Mouse (Mus musculus) liver, embryonic 16.5 days (tissue): ENCODE measurements around the gene Pan3. TPM values are rescaled to one million over a fixed set of nuclear protein-coding genes. Genes with fewer than 3 reads are reported as not detected.

Experiments used
- ATAC-seq: fragments of 200-750 bp; cut with Nextera tagmentation; 2 replicates; pipeline ENCODE4 v1.8.0; 2017; ENCODE audit warnings: low read depth, mild to moderate bottlenecking, moderate number of reproducible peaks, moderate library complexity
- H3K27ac ChIP-seq: fragments of 300-500 bp; sonication (generic); 2 replicates; pipeline ENCODE4 v1.5.1; 2014; ENCODE audit warnings: mild to moderate bottlenecking, low read length
- H3K27me3 ChIP-seq: fragments of 300-500 bp; sonication (generic); 2 replicates; pipeline ENCODE4 v1.6.1; 2014; ENCODE audit warnings: low read depth, low read length, mixed read lengths; ENCODE audit not compliant: control insufficient read depth, insufficient read depth
- H3K36me3 ChIP-seq: fragments of 300-500 bp; sonication (generic); 2 replicates; pipeline ENCODE4 v1.6.1; 2014; ENCODE audit warnings: mild to moderate bottlenecking; ENCODE audit not compliant: control insufficient read depth, insufficient read depth
- H3K4me1 ChIP-seq: fragments of 300-500 bp; sonication (generic); 2 replicates; pipeline ENCODE4 v1.6.1; 2014; ENCODE audit warnings: low read depth, low read length, mixed read lengths; ENCODE audit not compliant: control insufficient read depth
- H3K4me2 ChIP-seq: fragments of 300-500 bp; sonication (generic); 2 replicates; pipeline ENCODE4 v1.6.1; 2014; ENCODE audit warnings: low read depth, low read length, mixed read lengths
- H3K4me3 ChIP-seq: fragments of 300-500 bp; sonication (generic); 2 replicates; pipeline ENCODE4 v1.5.1; 2014; ENCODE audit warnings: low read depth, mild to moderate bottlenecking, low read length
- H3K9ac ChIP-seq: fragments of 300-500 bp; sonication (generic); 2 replicates; pipeline ENCODE4 v1.6.1; 2014; ENCODE audit warnings: low read depth, low read length
- H3K9me3 ChIP-seq: fragments of 300-500 bp; sonication (generic); replicated peaks from 2 replicates; pipeline ENCODE4 v1.6.1; 2016; ENCODE audit warnings: low read length; ENCODE audit not compliant: control insufficient read depth
- WGBS: fragments of 180-500 bp; shearing (Covaris S2); extraction: QIAGEN DNeasy Blood & Tissue Kit; methylation state at CpG from one replicate; pipeline ENCODE4 v1.1.7; 2014; ENCODE audit not compliant: insufficient replicate concordance; 5-methylcytosine and 5-hydroxymethylcytosine counted together
- polyA plus RNA-seq: library from polyadenylated mRNA; unstranded; fragments of >200 nt; fragmentation: Nextera tagmentation; extraction: Ambion mirVana; gene quantifications from 2 replicates; pipeline ENCODE4 v1.2.1, GENCODE M21; 2015

Gene Pan3
- polyA plus RNA-seq, 1 experiment from 2014 or later, result 32.0 TPM

DNA sequence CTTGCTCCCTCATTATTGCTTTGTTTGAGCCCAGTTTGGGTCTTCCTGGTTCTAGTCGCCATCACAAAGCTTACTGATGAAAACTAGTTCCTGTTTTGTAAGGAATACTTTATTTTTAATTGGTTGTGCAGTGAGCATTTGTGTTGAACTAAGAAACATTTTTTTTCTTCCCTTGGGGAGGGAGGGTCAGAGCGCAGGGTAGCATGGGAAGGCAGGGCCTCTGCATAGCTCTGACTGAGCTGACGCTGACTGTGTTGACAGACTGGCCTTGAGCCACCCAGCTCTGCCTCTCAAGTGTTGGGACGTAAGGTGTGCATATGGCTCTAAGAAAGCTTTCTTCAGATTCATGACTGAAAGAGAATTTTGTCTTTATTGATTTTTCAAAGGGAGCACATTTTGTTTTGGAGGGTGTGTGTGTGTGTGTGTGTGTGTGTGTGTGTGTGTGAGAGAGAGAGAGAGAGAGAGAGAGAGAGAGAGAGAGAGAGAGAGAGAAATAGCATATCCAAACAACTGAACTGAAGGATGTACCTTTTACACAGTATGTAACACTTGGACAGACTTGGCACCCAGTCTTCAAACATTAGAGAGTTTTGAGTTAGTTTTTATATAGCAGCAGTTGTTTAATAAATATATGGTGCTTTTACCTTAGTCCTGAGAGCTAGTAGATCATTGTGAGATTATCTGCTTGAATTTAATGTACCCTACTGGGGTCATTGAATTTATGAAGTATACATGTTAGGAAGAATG is 30.0 kb downstream of the Pan3 start:
- Histone ChIP-seq H3K4me2 (no peak overlapping the region), H3K4me3 (no peak overlapping the region), H3K36me3 (peaks cover 5% of the 10 kb centered on the region), H3K4me1 (no peaks in the 10 kb centered on the region; the same call in 1 of the 2 replicates), H3K27ac (no peak overlapping the region), H3K27me3 (no peaks in the 10 kb centered on the region), H3K9me3 (no peaks in the 10 kb centered on the region), H3K9ac (no peak overlapping the region)
- no peak for ATAC-seq
- WGBS, result 70% methylated on average over 4 of the region's 4 CpGs

- no peaks in the 10 kb centered on the region for H3K27me3 ChIP-seq
- H3K4me3 ChIP-seq, result no peak overlapping the region
- WGBS, result 72% methylated on average over 3 of the region's 3 CpGs
- H3K36me3 ChIP-seq, result no peaks in the 10 kb centered on the region
- H3K9me3 ChIP-seq, result no peaks in the 10 kb centered on the region
- H3K4me2 ChIP-seq, result no peak overlapping the region
- H3K9ac ChIP-seq, result no peak overlapping the region
- ATAC-seq, result no peak
- H3K27ac ChIP-seq, result no peak overlapping the region
- no peaks in the 10 kb centered on the region; the same call in 1 of the 2 replicates for H3K4me1 ChIP-seq
These were observed 33.3 kb downstream of the Pan3 start for GRCm38 (mm10) chr5:147463251-147463650.

GRCm38 (mm10) chr5:147466361-147466760 is 36.4 kb downstream of the Pan3 start:
- Histone ChIP-seq H3K36me3 (peaks cover 4% of the 10 kb centered on the region; the same call in 1 of the 2 replicates), H3K9ac (no peak overlapping the region), H3K9me3 (no peaks in the 10 kb centered on the region), H3K4me2 (no peak overlapping the region), H3K4me3 (no peak overlapping the region), H3K27me3 (no peaks in the 10 kb centered on the region), H3K27ac (no peak overlapping the region), H3K4me1 (no peaks in the 10 kb centered on the region; the same call in 1 of the 2 replicates)
- no peak for ATAC-seq

DNA sequence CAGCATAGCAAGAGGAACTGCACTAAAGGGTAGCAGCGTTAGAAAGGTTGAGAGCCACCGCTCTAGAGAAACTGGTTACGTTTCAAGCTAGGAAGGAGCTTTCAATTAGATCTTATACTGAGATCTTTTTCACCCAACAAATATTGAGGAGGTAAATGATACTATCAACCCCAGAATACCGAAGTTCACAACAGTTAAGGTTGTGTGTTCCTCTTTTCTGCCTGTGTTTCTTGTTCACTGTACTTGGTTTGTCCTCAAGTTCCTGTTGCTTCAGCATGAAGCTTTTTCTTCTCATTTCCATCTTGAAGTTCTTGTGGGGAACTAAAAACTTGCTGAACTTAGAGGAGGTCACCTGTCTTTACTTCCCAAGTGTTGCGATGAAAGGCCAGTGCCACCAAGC is 41.2 kb downstream of the Pan3 start:
- no peaks in the 10 kb centered on the region for H3K9me3 ChIP-seq
- H3K4me3 ChIP-seq, result no peak overlapping the region
- H3K4me2 ChIP-seq, result no peak overlapping the region
- H3K4me1 ChIP-seq, result peaks cover 10% of the 10 kb centered on the region
- no peaks in the 10 kb centered on the region for H3K27me3 ChIP-seq
- H3K27ac ChIP-seq, result peak overlapping the region; percentile 24; the same call in 1 of the 2 replicates
- no peak overlapping the region for H3K9ac ChIP-seq
- ATAC-seq, result no peak
- H3K36me3 ChIP-seq, result peaks cover 6% of the 10 kb centered on the region; the same call in 1 of the 2 replicates
- 65% methylated on average over 5 of the region's 5 CpGs for WGBS

DNA sequence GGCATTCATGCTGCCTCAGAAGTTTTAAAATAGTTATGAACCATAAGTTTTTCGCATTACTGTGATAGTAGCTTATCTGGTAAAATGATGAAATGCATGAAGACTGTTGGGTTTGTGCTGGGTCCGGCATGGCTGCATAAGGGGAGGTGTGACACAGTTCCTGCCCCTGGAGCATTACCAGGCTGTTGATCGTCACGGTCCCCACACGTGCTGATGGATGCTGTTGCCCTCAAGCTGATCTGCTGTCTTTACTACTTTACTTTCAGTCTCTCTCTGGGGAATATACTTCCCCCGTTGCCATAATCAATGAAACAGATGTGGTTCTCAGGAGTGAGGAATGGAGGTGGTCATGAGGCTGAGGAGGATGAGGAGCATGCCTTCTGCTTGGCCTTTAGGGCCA is 43.1 kb downstream of the Pan3 start:
- no peak for ATAC-seq
- Histone ChIP-seq H3K9ac (no peak overlapping the region), H3K36me3 (peaks cover 6% of the 10 kb centered on the region; the same call in 1 of the 2 replicates), H3K27ac (no peak overlapping the region), H3K4me2 (no peak overlapping the region), H3K9me3 (no peaks in the 10 kb centered on the region), H3K4me1 (peaks cover 10% of the 10 kb centered on the region), H3K4me3 (no peak overlapping the region), H3K27me3 (no peaks in the 10 kb centered on the region)
- WGBS, result 77% methylated on average over 6 of the region's 6 CpGs

DNA sequence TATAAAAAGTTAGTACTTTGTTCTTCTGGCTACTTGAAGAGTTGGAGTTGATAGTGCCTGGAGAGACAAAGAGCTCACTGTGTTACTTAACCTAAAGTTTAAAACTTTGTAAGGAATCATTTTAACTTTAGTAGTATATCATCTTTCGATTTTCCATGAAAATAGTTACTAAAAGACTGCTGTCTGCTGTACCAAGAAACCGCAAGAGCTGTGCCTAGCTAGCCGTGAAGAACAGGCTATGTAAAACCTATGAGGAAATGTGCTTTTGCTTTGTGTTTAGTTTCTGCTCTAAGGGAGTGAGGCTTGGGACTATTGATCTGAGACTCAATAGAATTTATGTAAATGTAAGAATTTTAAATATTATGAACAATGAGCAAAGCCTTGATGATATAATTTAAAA is 43.9 kb downstream of the Pan3 start:
- WGBS, result 78% methylated on average over 3 of the region's 3 CpGs
- Histone ChIP-seq H3K9me3 (no peaks in the 10 kb centered on the region), H3K9ac (no peak overlapping the region), H3K4me3 (no peak overlapping the region), H3K27me3 (no peaks in the 10 kb centered on the region), H3K4me1 (peaks cover 10% of the 10 kb centered on the region), H3K36me3 (peaks cover 6% of the 10 kb centered on the region; the same call in 1 of the 2 replicates), H3K4me2 (no peak overlapping the region), H3K27ac (no peak overlapping the region)
- ATAC-seq, result no peak

GRCm38 (mm10) chr5:147476109-147476508 is 46.1 kb downstream of the Pan3 start:
- Histone ChIP-seq H3K36me3 (peaks cover 4% of the 10 kb centered on the region; the same call in 1 of the 2 replicates), H3K9ac (no peak overlapping the region), H3K9me3 (no peaks in the 10 kb centered on the region), H3K27me3 (no peaks in the 10 kb centered on the region), H3K4me1 (peaks cover 10% of the 10 kb centered on the region), H3K4me2 (no peak overlapping the region), H3K4me3 (no peak overlapping the region), H3K27ac (no peak overlapping the region)
- no peak for ATAC-seq
- 54% methylated on average over 5 of the region's 5 CpGs for WGBS

DNA sequence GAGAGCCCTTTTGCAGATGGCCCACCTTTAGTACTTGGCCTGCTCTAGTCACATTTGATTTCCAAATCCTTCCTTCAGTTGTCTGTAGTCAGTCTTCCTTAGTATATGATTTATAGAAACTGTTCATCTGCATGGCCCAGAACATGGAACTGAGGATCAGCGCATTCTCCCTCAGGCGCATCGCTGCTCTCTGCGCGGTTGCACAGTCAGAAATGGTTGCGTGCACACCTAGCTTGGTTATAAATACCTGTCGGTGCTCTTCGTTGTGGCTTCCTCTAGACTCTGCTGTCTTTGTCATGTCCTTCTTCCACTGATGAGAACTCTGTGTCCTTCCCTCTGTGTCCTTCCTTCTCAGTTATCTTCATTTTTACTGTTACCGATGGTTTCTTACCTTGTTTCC is 47.1 kb downstream of the Pan3 start:
- Histone ChIP-seq H3K36me3 (no peaks in the 10 kb centered on the region), H3K27me3 (no peaks in the 10 kb centered on the region), H3K27ac (no peak overlapping the region), H3K4me2 (no peak overlapping the region), H3K4me1 (peaks cover 10% of the 10 kb centered on the region), H3K4me3 (no peak overlapping the region), H3K9ac (no peak overlapping the region), H3K9me3 (no peaks in the 10 kb centered on the region)
- 87% methylated on average over 9 of the region's 9 CpGs for WGBS
- ATAC-seq, result no peak

- Histone ChIP-seq H3K27ac (no peak overlapping the region), H3K9ac (no peak overlapping the region), H3K4me1 (peaks cover 8% of the 10 kb centered on the region), H3K4me2 (no peak overlapping the region), H3K4me3 (no peak overlapping the region), H3K27me3 (no peaks in the 10 kb centered on the region), H3K36me3 (no peaks in the 10 kb centered on the region), H3K9me3 (no peaks in the 10 kb centered on the region)
- 79% methylated on average over 2 of the region's 2 CpGs for WGBS
- 0 out of 2 replicates have a peak, but pooled peaks have one; percentile 21 for ATAC-seq
These were observed 49.4 kb downstream of the Pan3 start for GRCm38 (mm10) chr5:147479341-147479740.
